Mouse (Mus musculus) midbrain, postnatal 0 days (tissue): ENCODE results near the gene Nup62cl. TPM values are rescaled to one million over a fixed set of nuclear protein-coding genes. Genes with fewer than 3 reads are reported as not detected.

Experiments
- ATAC-seq: fragments of 200-750 bp; cut with Nextera tagmentation; 2 replicates; pipeline ENCODE4 v1.8.0; 2017; ENCODE audit warnings: moderate number of reproducible peaks, mild to moderate bottlenecking, moderate TSS enrichment, moderate library complexity; ENCODE audit not compliant: low FRiP score
- DNase-seq: peaks from one replicate; pipeline ENCODE4 v3.0.0-alpha.2; 2015; ENCODE audit warnings: low spot score
- H3K27ac ChIP-seq: fragments of 300-500 bp; sonication (generic); 2 replicates; pipeline ENCODE4 v1.5.1; 2014; ENCODE audit warnings: low read depth, mild to moderate bottlenecking, low read length, mixed read lengths
- H3K27me3 ChIP-seq: fragments of 300-500 bp; sonication (generic); 2 replicates; pipeline ENCODE4 v1.6.1; 2014; ENCODE audit warnings: low read length, control low read depth, mixed read lengths; ENCODE audit not compliant: insufficient read depth
- H3K36me3 ChIP-seq: fragments of 300-500 bp; sonication (generic); 2 replicates; pipeline ENCODE4 v1.6.1; 2014; ENCODE audit warnings: low read length, control low read depth, mixed read lengths; ENCODE audit not compliant: insufficient read depth
- H3K4me1 ChIP-seq: fragments of 300-500 bp; sonication (generic); 2 replicates; pipeline ENCODE4 v1.6.1; 2014; ENCODE audit warnings: mild to moderate bottlenecking, control low read depth, antibody characterized with exemption, low read length, mixed read lengths; ENCODE audit not compliant: insufficient read depth
- H3K4me2 ChIP-seq: fragments of 300-500 bp; sonication (generic); 2 replicates; pipeline ENCODE4 v1.6.1; 2014; ENCODE audit warnings: low read depth, mild to moderate bottlenecking, low read length, mixed read lengths; ENCODE audit not compliant: poor library complexity, severe bottlenecking
- H3K4me3 ChIP-seq: fragments of 300-500 bp; sonication (generic); 2 replicates; pipeline ENCODE4 v1.5.1; 2014; ENCODE audit warnings: low read depth, mild to moderate bottlenecking, low read length, moderate library complexity
- H3K9ac ChIP-seq: fragments of 300-500 bp; sonication (generic); replicated peaks from 2 replicates; pipeline ENCODE4 v1.6.1; 2014; ENCODE audit warnings: mild to moderate bottlenecking, low read length, moderate library complexity, mixed read lengths; ENCODE audit not compliant: poor library complexity, severe bottlenecking
- H3K9me3 ChIP-seq: fragments of 300-500 bp; sonication (generic); 2 replicates; pipeline ENCODE4 v1.6.1; 2016; ENCODE audit warnings: low read length, control low read depth
- CTCF ChIP-seq: IDR thresholded peaks from 2 replicates; pipeline ENCODE4 v1.5.1; 2016; ENCODE audit warnings: antibody characterized with exemption, mild to moderate bottlenecking
- WGBS: fragments of 180-500 bp; shearing (Covaris S2); extraction: QIAGEN DNeasy Blood & Tissue Kit; methylation state at CpG from one replicate; pipeline ENCODE4 v1.1.7; 2014; 5-methylcytosine and 5-hydroxymethylcytosine counted together
- polyA plus RNA-seq: library from polyadenylated mRNA; unstranded; fragments of >200 nt; fragmentation: Nextera tagmentation; extraction: Ambion mirVana; gene quantifications from 2 replicates; pipeline ENCODE4 v1.2.1, GENCODE M21; 2015
- total RNA-seq: library from RNA; depleted of rRNA; stranded (reverse); fragments of >200 nt; gene quantifications from 2 replicates; pipeline ENCODE4 v1.2.3, GENCODE M21; 2014; rRNA removed

The Nup62cl gene
- total and polyA plus RNA-seq, 2 experiments from 2014 or later: 2.1 to 5.6 TPM

- peak within 1 kb of the TSS; percentile 54 for H3K4me3 ChIP-seq
- no peaks in the 10 kb centered on the region; the same call in 1 of the 2 replicates for H3K36me3 ChIP-seq
- peak; percentile 65 for DNase-seq
- no peaks in the 10 kb centered on the region for H3K9me3 ChIP-seq
- H3K4me2 ChIP-seq: peak within 1 kb of the TSS; percentile 51
- H3K4me1 ChIP-seq: no peaks in the 10 kb centered on the region
- WGBS: 15% methylated on average over 25 of the region's 25 CpGs
- no peaks in the 10 kb centered on the region; the same call in 1 of the 2 replicates for H3K27me3 ChIP-seq
- peak within 1 kb of the TSS; percentile 64 for H3K9ac ChIP-seq
- TF ChIP-seq CTCF: no peak
- H3K27ac ChIP-seq: no peak within 1 kb of the TSS
- peak; percentile 88 for ATAC-seq
Measured at GRCm38 (mm10) chrX:139997740-139998690, 64.5 kb downstream of the Nup62cl start, which contains the start of gene Rbm41. Gene Rbm41 (minus strand): TSS chrX:139998595.

- TF ChIP-seq CTCF: no peak
- H3K9me3 ChIP-seq: no peaks in the 10 kb centered on the region
- no peak for DNase-seq
- H3K27ac ChIP-seq: no peak overlapping the region
- no peak overlapping the region for H3K4me2 ChIP-seq
- no peaks in the 10 kb centered on the region for H3K36me3 ChIP-seq
- no peaks in the 10 kb centered on the region for H3K4me1 ChIP-seq
- H3K9ac ChIP-seq: no peak overlapping the region
- H3K4me3 ChIP-seq: no peak overlapping the region
- H3K27me3 ChIP-seq: no peaks in the 10 kb centered on the region
- ATAC-seq: no peak
- 81% methylated on average over 5 of the region's 5 CpGs for WGBS
Measured at GRCm38 (mm10) chrX:139982115-139982514, 80.4 kb downstream of the Nup62cl start.

Other genes starting within 250 kb of the Nup62cl start
- 2.6 and 10.2 TPM in 2 replicates for gene Morc4, start 191.0 kb downstream of the Nup62cl start, total RNA-seq
- 2.5 and 3.1 TPM in 2 replicates for gene Morc4, start 191.0 kb downstream of the Nup62cl start, polyA plus RNA-seq
- gene Rbm41, start 64.1 kb downstream of the Nup62cl start, total RNA-seq: 6.9 and 9.7 TPM in 2 replicates
- 2.3 and 3.1 TPM in 2 replicates for gene Rbm41, start 64.1 kb downstream of the Nup62cl start, polyA plus RNA-seq
- gene Pih1h3b, start 167 bp upstream of the Nup62cl start, total RNA-seq: 1.7 TPM in 1 of 2 replicates, not detected in the other
- gene Pih1h3b, start 167 bp upstream of the Nup62cl start, polyA plus RNA-seq: not detected in 2 replicates